Mouse (Mus musculus): Measurements from ENCODE around the gene Pde1a. TPM values are rescaled to one million over a fixed set of nuclear protein-coding genes. Genes with fewer than 3 reads are reported as not detected.

Gene Pde1a
- total RNA-seq, 2 experiments from 2014 or later = 12.2 to 13.6 TPM

- no peak for DNase-seq
These were observed 331.8 kb downstream of the Pde1a start for GRCm38 (mm10) chr2:79797444-79797843.

DNA sequence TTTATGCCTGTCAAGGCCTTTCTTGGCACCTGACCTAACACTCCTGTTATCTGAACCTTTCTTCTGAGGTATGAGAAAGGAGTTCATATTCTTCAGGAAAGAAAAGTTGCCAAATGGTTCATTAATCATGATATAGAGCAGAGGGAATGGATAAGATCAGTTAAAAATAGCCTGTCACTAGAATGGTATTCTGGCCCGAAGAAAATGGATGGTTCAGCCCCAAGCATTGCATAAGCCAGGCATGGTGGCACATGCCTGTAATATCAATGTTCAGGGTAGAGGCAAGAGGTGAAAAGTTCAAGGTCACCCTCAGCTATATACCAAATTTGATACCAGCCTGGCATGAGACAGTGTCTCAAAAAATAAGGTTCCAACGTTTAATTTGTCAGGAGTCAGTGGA, 336.1 kb downstream of the Pde1a start:
- DNase-seq = no peak

- DNase-seq = no peak
These were observed 342.8 kb downstream of the Pde1a start for GRCm38 (mm10) chr2:79786467-79786866.

DNA sequence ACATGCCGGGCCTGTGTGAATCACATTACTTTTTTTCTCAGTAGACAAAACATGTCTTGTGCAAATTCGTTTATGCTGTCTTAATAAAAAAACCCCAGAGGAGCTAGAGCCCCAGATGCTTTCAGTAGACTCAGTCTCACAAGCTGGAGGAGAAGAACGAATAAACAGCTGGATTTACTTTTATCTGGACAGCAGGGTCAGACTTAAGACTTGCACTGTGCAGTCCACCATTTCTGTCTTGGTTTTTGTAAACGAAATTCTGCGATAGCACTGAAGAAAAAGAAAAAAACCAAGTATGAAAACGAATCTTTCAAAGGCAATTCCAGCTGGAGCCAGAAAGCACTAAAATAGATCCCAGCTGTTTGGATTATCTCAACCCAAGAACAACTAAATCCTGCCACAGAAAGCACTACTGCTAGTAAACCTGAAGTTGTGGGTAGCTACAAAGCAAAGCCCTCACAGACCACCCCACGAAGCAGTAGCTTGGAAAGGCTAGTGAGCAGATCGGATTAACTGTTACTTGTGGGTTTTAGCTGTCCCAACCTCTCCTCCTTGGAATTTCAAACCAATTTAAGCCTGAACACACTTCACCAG, 343.6 kb downstream of the Pde1a start:
- no peak for DNase-seq

Other genes starting within 250 kb of the Pde1a start
- not detected for gene Prdx6b, start 163.0 kb upstream of the Pde1a start, total RNA-seq (2021)
- gene Dnajc10, start 186.0 kb upstream of the Pde1a start, total RNA-seq (2021) = 10 to 100 TPM; 50.7 to 52.0 TPM